Mouse (Mus musculus): ENCODE measurements at regions not wholly inside any gene's neighbourhood (a gene's known extent, or its start where the extent isn't known, plus 50 kb on each side); places are given as distances from the start of the nearest gene placed in this dataset.

DNA sequence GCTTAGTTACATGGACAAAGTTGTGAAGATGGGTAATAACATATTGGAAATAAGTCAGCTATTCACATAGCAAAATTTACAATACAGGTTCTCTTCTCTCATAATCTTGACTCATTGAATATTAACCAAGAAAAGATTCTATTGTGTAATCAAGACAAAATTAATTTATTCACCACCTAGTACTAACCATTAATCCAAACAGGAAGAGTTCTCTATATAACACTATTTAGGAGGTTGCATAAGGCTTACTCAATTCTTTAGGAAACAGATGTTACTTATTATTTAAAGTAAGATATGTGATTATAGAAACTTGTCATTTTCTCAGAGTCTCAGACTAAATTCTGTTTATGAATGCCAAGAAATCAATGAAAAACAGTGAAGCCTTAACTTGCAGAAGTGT is 600.4 kb upstream of the Tusc1 start:
- DNase-seq (ENCODE audit: low read depth), result peak; percentile 6

DNA sequence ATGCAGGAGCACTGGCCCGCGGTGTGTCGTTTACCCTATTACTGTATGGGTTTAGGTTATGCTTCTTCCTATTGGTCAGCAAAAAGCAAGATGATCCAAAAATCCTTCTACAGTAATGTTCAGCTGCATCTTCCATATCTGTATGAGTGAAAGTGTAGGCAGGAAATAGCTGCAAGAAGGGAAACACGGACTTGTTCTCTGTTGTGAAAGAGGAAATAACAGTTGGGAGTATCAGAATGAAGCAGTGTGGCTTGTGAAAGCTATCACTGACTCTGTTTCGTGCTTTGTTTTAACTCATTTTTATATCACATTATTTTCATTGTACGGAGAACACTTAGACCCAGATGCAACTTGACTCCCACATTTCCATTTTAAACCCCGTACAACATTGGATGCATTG is 591.8 kb upstream of the Tusc1 start:
- no peak for DNase-seq (ENCODE audit: low read depth)

DNA sequence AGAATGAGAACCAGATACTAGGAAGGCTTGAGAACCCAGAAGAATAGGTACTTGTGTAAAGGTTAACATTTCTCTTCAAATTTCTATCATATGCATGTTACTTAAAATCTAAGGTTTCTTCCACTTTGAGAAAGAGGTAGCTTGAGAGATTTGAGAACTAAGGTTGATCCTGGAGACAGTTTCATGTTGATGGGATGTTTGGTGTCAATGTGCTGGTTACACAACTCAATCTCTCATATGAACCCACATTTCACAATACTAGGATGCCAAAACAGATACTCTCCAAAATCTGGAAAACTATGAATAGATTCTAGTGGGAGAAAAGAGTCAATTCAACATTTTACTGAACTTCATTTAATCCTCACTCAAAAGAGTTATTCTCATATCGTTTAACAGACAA is 589.1 kb upstream of the Tusc1 start:
- no peak for DNase-seq (ENCODE audit: low read depth)

DNA sequence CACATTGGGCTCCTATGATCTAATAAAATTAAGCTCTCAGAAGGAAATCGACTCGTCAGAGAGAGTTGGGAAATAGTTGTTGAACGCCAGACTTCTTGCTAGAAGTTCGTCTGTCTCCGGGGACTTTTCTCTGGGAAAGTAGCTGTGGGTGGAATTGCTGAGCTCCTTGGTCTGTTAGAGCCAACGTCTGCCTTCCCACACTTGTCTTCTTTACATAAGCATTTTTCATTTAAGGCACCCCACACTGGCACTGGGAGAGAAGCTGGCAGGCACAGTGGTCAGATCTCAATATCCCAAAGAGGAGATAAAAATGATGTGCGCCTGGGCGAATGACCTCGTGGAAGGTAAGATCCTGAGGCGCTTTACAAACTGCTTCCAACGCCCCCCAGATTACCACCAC is 551.3 kb upstream of the Tusc1 start:
- peak; percentile 32 for DNase-seq (ENCODE audit: low read depth)

DNA sequence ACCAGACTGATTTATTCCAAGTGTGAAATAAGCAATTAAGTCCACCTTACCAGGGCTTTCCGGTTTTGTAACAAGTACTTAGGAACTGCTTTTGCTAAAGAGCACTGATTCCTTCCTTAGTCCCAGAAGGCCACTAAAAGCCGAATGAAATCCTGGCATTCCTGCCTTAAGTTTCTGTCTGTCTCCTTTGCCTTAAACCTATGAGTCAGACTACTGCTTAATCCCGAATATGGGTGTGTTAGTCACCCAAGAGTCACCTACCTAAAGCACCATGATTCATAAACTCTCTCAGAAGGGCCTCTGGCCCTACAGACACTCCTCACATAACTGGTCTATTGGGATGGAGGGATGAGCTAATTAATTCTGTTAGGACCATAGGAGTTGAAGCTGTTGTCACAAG is 546.0 kb upstream of the Tusc1 start:
- peak; percentile 72 for DNase-seq (ENCODE audit: low read depth)

DNA sequence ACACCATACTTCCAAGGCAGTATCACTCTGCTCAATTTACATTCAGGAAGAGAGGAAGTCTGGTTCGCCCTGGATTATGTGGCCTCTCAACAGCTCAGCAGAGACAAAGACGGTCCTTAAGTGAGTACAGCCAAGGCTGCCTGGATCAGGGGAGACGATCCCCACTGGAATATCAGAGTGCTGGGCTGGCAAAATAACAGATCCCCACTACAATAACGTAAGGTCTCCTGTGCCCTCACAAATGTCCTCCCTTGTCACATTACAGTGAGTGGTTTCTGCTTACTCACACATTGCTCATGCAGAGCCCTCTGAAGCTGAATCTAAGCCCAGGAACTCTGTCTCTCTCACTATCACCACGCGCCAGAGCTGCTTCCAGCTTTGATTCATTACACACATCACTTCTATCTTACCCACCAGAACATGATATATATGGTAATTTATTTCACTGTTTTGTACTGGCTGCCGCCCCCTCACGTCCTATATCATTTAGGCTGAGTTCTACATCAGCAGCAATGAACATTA is 544.1 kb upstream of the Tusc1 start:
- DNase-seq (ENCODE audit: low read depth), result peak; percentile 73

DNA sequence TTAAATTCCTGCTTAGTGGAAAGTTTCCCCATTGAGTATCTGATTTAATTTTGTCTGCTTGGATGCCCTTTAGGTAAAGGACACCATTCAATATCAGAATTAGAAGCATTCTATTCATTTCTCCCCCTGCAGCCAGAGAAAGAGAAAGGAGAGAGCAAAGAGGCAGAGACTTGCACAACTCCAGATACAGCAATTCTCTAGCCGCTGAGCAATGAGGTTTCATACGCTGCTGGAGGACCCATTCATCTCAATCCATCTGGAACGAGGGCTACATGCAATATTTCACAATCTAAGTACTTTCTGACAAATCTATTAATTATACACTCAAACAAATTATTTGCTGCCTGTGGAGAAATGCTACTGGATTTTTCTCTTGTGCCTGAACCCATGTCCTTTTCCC is 538.0 kb upstream of the Tusc1 start:
- DNase-seq (ENCODE audit: low read depth), result no peak

DNA sequence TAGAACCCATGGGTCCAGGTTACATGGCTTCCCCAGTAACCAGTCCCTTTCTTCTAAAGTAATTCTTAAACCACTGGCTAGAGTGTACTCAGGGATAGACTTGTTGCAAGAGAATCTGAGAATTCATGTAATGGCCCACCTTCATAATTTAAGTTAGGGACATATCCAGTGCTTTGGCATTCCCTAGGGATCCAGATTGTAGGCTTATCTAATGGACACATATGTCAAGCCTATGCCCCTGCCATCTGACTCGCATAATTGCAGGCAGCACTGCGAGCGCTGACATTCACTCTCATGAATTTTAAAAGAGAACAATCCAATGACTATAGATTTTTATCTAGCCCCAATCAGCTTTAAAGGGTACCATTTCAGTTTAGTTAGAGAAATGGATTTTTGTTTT is 518.1 kb upstream of the Tusc1 start:
- no peak for DNase-seq (ENCODE audit: low read depth)

DNA sequence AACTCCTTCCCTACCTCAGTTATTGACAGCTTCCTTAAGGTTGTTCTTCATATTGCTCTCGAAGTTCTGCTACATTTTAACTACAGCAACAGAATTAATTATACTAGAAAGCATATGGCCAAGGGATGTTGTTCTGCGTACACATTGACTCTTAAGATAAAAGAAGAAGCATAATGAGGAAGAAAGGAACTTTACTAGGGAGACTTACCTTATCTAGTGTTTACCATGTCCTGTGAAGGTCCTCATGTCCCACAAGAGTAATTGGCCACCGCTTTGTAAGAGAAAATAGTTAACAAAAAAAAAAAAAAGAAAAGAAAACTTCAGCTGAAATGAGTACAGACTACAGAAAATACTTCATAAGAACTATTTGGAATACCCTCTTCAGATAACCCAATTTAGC is 513.9 kb upstream of the Tusc1 start:
- no peak for DNase-seq (ENCODE audit: low read depth)

DNA sequence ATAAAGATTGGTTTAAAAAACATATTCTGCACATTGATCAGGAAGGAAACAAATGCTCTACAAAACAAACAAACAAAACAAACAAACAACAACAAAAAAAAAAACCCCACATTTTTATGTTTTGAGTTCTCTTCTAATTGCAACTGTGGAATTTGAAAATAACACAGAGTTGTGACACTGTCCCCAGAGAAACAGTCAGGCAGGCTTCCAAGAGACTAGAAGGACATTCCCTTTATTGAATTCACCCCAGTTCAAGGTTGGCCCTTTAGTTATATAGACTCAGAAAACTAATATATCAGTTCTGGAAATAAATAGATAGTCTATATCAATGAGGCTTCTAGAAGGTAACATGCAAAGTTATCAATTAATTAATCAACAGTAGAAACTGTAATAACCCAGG is 495.4 kb upstream of the Tusc1 start:
- DNase-seq (ENCODE audit: low read depth), result no peak

DNA sequence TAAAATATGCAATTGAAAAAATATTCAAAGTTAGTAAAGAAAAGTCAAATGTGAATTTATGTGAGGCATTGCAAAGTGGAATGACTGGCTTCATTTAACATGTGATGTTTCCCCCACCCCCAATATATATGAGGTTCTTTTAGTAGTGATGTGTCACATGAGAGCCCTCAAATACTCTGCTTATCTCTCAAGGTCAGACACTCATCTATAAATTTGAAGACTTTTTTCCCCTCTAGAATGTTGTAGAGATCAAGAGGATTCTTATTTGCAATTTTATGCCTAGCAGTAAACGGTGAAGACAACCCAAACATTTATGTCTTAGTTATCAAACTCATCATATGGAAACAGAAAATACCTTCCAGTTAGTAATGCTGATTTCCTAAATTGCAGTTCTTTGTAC is 457.8 kb upstream of the Tusc1 start:
- no peak for DNase-seq (ENCODE audit: low read depth)

DNA sequence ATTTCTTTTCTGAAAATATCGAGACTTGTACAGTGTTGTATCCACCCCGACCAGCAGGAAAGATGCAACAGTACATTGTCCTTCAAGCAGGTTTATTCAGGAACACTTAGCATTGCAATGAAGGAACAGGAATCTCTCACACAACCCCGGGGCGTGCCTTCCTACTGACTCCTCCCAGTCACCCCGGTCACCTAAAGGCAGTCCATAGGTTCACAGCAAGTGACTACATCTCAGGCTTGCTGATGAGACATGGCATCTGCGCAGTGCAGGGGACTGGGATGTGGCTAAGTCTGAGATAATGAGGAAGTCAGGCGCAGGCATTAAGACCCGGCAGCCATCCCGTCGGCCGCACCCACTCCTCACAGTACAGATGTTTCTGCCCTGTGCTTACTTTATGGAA is 454.8 kb upstream of the Tusc1 start:
- no peak for DNase-seq (ENCODE audit: low read depth)

DNA sequence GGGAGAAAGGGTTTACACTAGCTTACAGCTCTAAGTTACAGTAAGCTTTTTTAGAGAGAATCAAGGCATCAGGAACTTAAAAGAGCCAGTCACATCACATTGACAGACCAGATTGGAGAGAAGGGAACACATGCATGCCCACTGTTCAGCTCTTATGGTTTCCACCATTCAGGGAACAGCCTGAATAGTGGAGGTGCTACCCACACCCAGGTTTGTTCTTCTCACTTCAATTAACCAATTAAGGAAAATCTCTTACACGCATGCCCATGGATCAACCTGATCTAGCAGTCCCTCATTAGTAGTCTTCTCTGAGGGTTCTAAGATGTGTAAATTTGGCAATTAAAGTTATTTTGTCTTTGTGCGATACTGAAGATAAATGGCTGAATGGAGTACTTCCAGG is 419.2 kb upstream of the Tusc1 start:
- no peak for DNase-seq (ENCODE audit: low read depth)

DNA sequence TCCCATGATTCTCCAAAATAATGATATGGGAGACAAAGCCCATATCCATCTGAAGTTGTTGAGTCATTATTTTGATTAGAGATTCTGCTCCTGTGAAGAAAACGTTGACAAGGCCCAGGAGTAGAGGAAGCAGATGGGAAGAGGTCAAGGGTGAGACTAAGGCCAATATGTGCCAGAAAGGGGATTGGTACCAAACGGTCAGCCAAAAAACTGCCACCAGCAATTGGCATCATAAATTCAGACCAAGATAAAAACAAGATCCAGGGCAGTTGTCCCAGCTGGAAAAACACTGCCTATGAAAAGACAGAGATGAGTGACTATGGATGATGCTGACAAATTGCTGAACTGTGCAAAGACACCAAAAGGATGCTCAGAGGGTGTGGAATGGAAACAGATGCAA is 411.0 kb upstream of the Tusc1 start:
- peak; percentile 21 for DNase-seq (ENCODE audit: low read depth)

DNA sequence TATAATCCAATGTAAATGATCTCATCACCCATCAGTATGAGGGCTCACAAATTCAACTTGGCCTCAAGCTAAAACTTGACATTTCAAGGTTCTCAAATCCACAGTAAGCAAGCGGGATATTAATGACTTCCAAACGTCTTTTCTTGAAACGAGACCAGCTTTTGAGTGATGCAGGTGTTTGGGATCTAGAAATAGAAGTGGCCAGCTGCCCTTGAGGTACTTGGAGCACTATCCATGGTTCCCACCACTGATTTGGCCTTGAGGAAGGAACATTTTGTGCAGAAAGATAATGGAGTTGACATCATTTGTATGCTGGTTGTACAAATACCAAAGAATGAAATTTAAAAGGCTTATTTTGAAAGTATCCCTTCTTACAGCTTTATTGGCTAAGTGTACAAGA is 378.4 kb upstream of the Tusc1 start:
- peak; percentile 2 for DNase-seq (ENCODE audit: low read depth)

DNA sequence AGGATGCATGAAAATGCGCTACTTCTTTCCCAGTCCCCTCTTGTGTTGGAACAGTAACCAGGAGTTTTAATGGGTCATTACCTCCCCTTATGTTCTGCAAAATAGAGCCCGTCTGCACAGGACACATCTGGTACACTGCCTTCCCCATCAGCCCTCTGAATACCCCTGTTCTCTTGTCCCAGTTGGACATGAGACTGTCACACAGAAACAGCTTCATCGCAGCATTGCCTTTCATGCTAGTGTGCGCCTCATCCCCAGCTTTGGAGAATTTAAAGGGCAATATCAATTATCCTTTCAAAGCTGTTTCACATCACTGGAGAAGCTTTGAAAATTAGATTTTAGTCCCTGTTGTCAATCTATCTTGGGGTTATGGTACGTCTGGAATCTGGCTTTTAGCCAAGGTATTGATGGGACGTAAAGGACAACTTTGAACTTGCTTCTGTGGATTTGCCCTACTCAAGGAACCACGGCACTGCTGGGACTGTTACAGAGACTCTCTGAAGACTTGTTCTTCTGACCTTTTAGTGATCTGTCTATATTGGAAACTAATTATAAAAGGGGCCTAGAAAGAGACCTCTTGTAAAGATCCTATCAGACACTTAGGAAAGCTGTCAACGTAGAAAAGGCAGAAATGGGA is 341.2 kb upstream of the Tusc1 start:
- DNase-seq (ENCODE audit: low read depth), result no peak

DNA sequence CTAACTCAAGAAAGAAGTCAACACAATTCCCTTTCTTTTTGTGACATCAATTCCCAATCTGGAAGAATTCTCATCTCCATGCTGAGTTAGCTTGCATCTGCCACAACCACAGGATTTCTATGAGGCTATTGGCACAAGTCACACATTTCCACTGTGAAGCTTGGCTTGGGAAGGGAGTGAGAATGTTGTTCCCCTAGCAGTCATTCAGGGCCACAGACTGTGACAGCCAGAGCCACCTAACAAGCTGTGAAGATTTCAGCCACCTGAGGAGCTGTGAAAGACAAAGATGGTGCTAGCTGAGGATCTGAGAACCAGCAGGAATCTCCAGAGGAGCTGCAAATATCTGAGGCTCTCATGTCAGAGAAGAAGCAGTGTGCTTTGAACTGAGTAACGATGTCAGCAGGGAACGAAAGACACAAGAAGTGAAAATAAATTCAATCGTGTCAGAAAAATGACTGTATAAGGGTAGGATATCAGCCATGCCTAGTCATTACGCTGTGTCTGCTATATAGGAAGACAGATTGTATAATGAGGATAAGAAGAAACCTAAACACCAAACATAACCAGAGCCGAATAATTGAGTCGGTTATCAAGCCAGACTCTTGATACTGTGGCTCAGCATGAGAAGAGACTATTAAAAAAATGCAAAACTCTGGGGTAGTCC is 340.6 kb upstream of the Tusc1 start:
- DNase-seq (ENCODE audit: low read depth), result no peak

DNA sequence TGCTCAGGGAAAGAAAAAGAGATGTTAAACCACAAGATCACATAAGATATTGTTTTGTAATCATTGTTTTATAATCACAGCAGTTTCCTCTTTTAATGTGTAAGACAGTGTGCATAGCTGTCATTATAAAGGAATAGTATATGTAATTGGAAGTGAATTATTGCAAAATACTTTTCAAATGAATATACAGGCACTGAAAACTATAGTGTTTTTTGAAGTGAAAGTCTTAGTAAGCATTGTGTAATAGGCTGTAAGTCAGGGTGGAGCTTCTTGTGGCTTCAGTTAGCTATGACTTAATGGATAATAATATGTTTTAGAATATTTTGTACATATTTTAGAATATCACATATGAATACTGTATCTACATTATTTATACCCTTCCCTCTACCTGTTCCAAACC is 333.7 kb upstream of the Tusc1 start:
- DNase-seq (ENCODE audit: low read depth), result peak; percentile 26

DNA sequence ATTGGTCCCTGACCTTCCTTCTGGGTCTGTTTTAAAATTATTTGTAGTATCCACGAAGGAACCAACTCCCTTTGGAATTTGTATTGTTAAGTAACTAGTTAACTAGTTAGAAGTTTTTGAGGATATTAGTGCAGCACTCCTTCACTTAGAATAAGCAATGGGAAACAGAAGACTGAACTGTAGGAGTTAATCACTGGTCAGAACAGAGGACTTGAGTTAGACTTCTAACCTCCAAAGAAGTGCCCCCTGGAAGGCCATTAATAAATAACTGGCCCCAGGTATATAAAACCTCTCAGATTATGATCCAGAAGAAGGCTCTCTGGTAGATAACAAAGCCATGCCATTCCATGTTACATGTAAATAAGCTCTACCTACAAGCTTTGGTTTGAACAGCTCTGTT is 329.0 kb upstream of the Tusc1 start:
- DNase-seq (ENCODE audit: low read depth), result no peak

DNA sequence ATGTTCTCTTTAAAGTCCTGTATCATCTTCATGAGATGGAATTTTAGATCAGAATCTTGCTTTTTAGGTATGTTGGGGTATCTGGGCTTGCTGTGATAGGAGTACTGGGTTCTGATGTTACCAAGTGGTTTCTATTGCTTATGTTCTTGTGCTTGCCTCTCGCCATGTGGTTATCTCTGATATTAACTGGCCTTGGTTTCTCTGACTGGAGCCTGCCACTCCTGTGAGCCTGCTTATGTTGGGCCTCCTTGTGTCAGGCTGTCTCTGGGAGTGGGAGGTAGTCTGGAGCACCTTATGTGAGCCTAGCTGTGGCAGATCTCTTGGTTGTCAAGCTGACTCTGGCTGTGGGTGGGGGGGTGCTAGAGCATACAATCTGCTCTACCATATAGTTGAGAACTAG is 302.9 kb upstream of the Tusc1 start:
- no peak for DNase-seq (ENCODE audit: low read depth)

DNA sequence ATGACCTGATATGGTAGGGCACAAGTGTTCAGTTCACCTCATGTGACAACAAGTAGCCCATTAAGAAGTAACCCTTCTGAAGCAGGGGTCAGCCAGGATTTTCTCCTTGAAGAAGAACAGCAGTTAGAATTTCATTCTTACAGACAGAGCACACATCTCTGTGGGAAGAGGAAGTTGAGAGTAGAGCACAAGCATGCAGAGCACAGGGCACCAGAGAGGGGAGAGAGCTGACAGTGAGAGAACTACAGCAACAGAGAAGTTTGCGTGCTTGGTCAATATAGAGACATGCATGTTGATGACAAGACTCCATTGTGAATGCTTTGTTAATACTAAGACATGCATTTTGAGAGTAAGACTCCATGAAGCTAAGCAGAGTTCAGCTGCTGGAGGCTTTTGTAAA is 263.2 kb upstream of the Tusc1 start:
- no peak for DNase-seq (ENCODE audit: low read depth)

DNA sequence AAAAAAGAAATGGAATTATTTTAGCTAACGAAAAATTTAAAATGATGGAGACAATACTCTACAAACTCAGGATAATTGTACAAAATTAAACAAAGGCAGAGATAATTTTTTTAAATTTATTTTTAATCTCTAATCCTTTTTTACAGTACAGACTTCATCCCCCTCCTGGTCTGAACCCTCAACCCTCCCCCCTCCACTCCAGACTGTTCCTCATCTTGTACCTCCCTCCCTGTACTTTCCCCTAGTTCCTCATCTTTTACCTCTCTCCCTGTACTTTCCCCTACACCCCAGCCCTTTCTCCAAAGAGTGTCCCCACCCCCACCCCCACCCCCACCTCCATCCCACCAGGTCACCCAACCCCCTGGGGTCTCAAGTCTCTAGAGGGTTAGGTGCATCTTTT is 249.0 kb upstream of the Tusc1 start:
- no peak for DNase-seq (ENCODE audit: low read depth)

DNA sequence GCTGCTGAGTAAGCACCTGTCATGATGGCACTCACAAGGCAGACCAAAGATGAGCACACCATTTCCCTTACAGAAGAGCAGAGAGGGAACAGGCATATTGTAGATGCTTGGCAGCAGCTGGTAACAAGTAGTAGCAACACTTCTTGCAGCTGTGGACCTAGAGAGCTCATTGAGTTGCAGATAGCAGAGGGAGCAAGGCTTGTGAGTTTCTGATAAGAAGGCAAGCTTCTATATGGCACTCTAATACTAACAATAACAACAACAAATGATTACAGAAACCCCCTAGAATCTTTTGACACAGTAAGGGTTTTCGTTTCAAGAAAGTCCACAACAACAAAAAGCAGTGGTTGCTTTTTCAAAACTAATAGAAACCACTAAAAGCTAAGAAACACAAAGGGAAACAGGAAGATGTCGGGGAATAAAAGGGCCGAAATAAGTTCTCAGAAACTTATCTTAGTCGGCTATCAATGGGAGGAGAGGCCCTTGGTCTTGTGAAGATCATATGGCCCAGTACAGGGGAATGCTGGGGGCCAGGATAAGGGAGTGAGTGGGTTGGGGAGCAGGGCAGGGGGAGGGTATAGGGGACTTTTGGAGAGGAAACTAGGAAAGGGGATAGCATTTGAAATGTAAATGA is 248.5 kb upstream of the Tusc1 start:
- DNase-seq (ENCODE audit: low read depth), result no peak

DNA sequence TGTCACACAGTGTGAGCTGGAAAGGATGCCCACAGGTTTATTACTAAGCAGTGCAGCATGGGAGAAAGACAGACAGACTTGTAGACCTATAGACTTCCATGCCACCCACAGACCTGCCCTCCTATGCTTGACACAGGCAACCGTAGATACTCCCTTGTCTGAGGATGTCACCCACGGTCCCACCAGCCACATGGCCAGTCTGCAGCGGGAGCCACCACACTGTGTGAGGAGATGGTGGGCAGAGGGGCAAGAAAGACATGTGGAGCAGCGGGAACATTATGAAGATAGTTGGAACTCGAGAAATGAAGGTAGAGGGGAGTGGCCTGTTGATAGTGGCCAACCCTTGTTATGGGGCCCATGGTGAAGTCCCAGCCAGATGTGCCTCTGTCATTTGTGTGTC is 244.0 kb upstream of the Tusc1 start:
- no peak for DNase-seq (ENCODE audit: low read depth)

Data from NIH3T3 (cell line).